Mouse (Mus musculus) adrenal gland, postnatal 25 days (tissue): Measurements from ENCODE around the gene Smad6. TPM values are rescaled to one million over a fixed set of nuclear protein-coding genes. Genes with fewer than 3 reads are reported as not detected.

Source experiments
- DNase-seq: peaks from one replicate; pipeline ENCODE4 v3.0.0; 2021; ENCODE audit warnings: mixed read lengths
- long read RNA-seq: library from polyadenylated mRNA; stranded (forward); transcript quantifications from one replicate; pipeline ENCODE4 v2.0.0, GENCODE M21; 2021
- total RNA-seq: library from RNA; stranded (reverse); gene quantifications from 2 replicates; pipeline ENCODE4 v1.2.3, GENCODE M21; 2021

The Smad6 gene
- 12.9 and 13.6 TPM in 2 replicates for total RNA-seq
- long read RNA-seq, transcript Smad6-201 (4 exons, 2,971 nt) = major isoform, 27 of 34 reads
- long read RNA-seq, partial matches to known transcripts = 0 of 34 reads
- long read RNA-seq, other reads (novel, unspliced or antisense) = 7 of 34 reads

GRCm38 (mm10) chr9:64021853-64022561 is at the start of gene Smad6:
Smad6 (minus strand) TSS chr9:64022059.
- DNase-seq = peak; percentile 90

GRCm38 (mm10) chr9:64070674-64071073 is 48.8 kb upstream of the Smad6 start:
- DNase-seq = no peak

- no peak for DNase-seq
Observed at GRCm38 (mm10) chr9:64069131-64069530, 47.3 kb upstream of the Smad6 start.

GRCm38 (mm10) chr9:64068571-64068970 is 46.7 kb upstream of the Smad6 start:
- no peak for DNase-seq

GRCm38 (mm10) chr9:64067787-64068186 is 45.9 kb upstream of the Smad6 start:
- DNase-seq = no peak

- DNase-seq = peak; percentile 63
Observed at GRCm38 (mm10) chr9:64060033-64060539, 38.2 kb upstream of the Smad6 start.

GRCm38 (mm10) chr9:64057903-64058650 is 36.2 kb upstream of the Smad6 start:
- no peak for DNase-seq

GRCm38 (mm10) chr9:64055162-64055561 is 33.3 kb upstream of the Smad6 start:
- no peak for DNase-seq

- DNase-seq = no peak
Observed at GRCm38 (mm10) chr9:64053786-64054185, 31.9 kb upstream of the Smad6 start.

- no peak for DNase-seq
Observed at GRCm38 (mm10) chr9:64051241-64051640, 29.4 kb upstream of the Smad6 start.

GRCm38 (mm10) chr9:64050513-64051065 is 28.7 kb upstream of the Smad6 start:
- DNase-seq = peak; percentile 43

- DNase-seq = peak; percentile 85
Observed at GRCm38 (mm10) chr9:64049471-64050380, 27.9 kb upstream of the Smad6 start.

GRCm38 (mm10) chr9:64045117-64045890 is 23.4 kb upstream of the Smad6 start:
- DNase-seq = peak; percentile 33

- DNase-seq = no peak
Observed at GRCm38 (mm10) chr9:64044343-64044742, 22.5 kb upstream of the Smad6 start.

- DNase-seq = no peak
Observed at GRCm38 (mm10) chr9:64042911-64043310, 21.1 kb upstream of the Smad6 start.

- DNase-seq = no peak
Observed at GRCm38 (mm10) chr9:64042216-64042615, 20.4 kb upstream of the Smad6 start.

- no peak for DNase-seq
Observed at GRCm38 (mm10) chr9:64029908-64030631, 8.2 kb upstream of the Smad6 start.

- peak; percentile 56 for DNase-seq
Observed at GRCm38 (mm10) chr9:64025565-64025964, 3.7 kb upstream of the Smad6 start.

GRCm38 (mm10) chr9:64024976-64025375 is 3.1 kb upstream of the Smad6 start:
- no peak for DNase-seq
